Mouse (Mus musculus): ENCODE results near the gene Cntrob. TPM values are rescaled to one million over a fixed set of nuclear protein-coding genes. Genes with fewer than 3 reads are reported as not detected.

Cntrob gene
- 10 to 100 TPM; 13.2 to 15.0 TPM for total RNA-seq (2021)

- intact Hi-C loops (cut with DNase I), result loop anchor here (5.0 kb wide), 1 partner anchor 51 kb away; no protein-coding TSS in a partner anchor
- DNase-seq (ENCODE audit: extremely low spot score in 1 of 2, low spot score in 2 of 2), result peak; percentile 99 to 100
Measured at GRCm38 (mm10) chr11:69323667-69324111, at the start of gene Cntrob, which contains the start of gene Trappc1. Gene Cntrob (minus strand): TSS chr11:69323775. Gene Trappc1 (plus strand): TSS chr11:69323980.

GRCm38 (mm10) chr11:69372780-69373170 lies 49.2 kb upstream of the Cntrob start:
- intact Hi-C loops (cut with DNase I), result no loop called here

GRCm38 (mm10) chr11:69372056-69372779 lies 48.6 kb upstream of the Cntrob start:
- DNase-seq (ENCODE audit: extremely low spot score in 1 of 2, low spot score in 2 of 2), result peak in 1 of 2 experiments; percentile 72
- intact Hi-C loops (cut with DNase I), result no loop called here

More at GRCm38 (mm10) chr11:69372780-69373170, 49.2 kb upstream of the Cntrob start:
- no peak for DNase-seq (ENCODE audit: extremely low spot score in 1 of 2, low spot score in 2 of 2)

- DNase-seq (ENCODE audit: extremely low spot score in 1 of 2, low spot score in 2 of 2), result no peak
- intact Hi-C loops (cut with DNase I), result no loop called here
Measured at GRCm38 (mm10) chr11:69371601-69372000, 48.0 kb upstream of the Cntrob start.

- intact Hi-C loops (cut with DNase I), result no loop called here
- DNase-seq (ENCODE audit: extremely low spot score in 1 of 2, low spot score in 2 of 2), result no peak
Measured at GRCm38 (mm10) chr11:69370817-69371215, 47.2 kb upstream of the Cntrob start.

GRCm38 (mm10) chr11:69369990-69370816 lies 46.6 kb upstream of the Cntrob start:
- intact Hi-C loops (cut with DNase I), result loop anchor here (5.0 kb wide), 1 partner anchor 38 kb away; no protein-coding TSS in a partner anchor
- no peak for DNase-seq (ENCODE audit: extremely low spot score in 1 of 2, low spot score in 2 of 2)

- DNase-seq (ENCODE audit: extremely low spot score in 1 of 2, low spot score in 2 of 2), result no peak
- intact Hi-C loops (cut with DNase I), result loop anchor here (5.0 kb wide), 1 partner anchor 37 kb away; no protein-coding TSS in a partner anchor
Measured at GRCm38 (mm10) chr11:69369215-69369989, 45.8 kb upstream of the Cntrob start, which contains the start of gene Chd3. Gene Chd3 (minus strand): TSS chr11:69369406.

- peak in 1 of 2 experiments; percentile 74 for DNase-seq (ENCODE audit: extremely low spot score in 1 of 2, low spot score in 2 of 2)
Measured at GRCm38 (mm10) chr11:69368356-69369214, 45.0 kb upstream of the Cntrob start.

GRCm38 (mm10) chr11:69367616-69368355 lies 44.2 kb upstream of the Cntrob start:
- DNase-seq (ENCODE audit: extremely low spot score in 1 of 2, low spot score in 2 of 2), result peak in 1 of 2 experiments; percentile 68
- intact Hi-C loops (cut with DNase I), result loop anchor here (5.0 kb wide), 1 partner anchor 35 kb away; no protein-coding TSS in a partner anchor

More at GRCm38 (mm10) chr11:69368356-69369214, 45.0 kb upstream of the Cntrob start:
- intact Hi-C loops (cut with DNase I), result loop anchor here (5.0 kb wide), 1 partner anchor 36 kb away; no protein-coding TSS in a partner anchor

GRCm38 (mm10) chr11:69366855-69367615 lies 43.5 kb upstream of the Cntrob start:
- DNase-seq (ENCODE audit: extremely low spot score in 1 of 2, low spot score in 2 of 2), result no peak
- intact Hi-C loops (cut with DNase I), result loop anchor here (5.0 kb wide), 1 partner anchor 35 kb away; no protein-coding TSS in a partner anchor

GRCm38 (mm10) chr11:69366157-69366854 lies 42.7 kb upstream of the Cntrob start:
- intact Hi-C loops (cut with DNase I), result loop anchor here (5.0 kb wide), 1 partner anchor 34 kb away; no protein-coding TSS in a partner anchor

GRCm38 (mm10) chr11:69365722-69366121 lies 42.1 kb upstream of the Cntrob start:
- intact Hi-C loops (cut with DNase I), result loop anchor here (5.0 kb wide), 1 partner anchor 33 kb away; no protein-coding TSS in a partner anchor

More at GRCm38 (mm10) chr11:69366157-69366854, 42.7 kb upstream of the Cntrob start:
- peak; percentile 95 to 99 for DNase-seq (ENCODE audit: extremely low spot score in 1 of 2, low spot score in 2 of 2)

GRCm38 (mm10) chr11:69364910-69365309 lies 41.3 kb upstream of the Cntrob start:
- intact Hi-C loops (cut with DNase I), result loop anchor here (5.0 kb wide), 1 partner anchor 33 kb away; no protein-coding TSS in a partner anchor
- DNase-seq (ENCODE audit: extremely low spot score in 1 of 2, low spot score in 2 of 2), result peak; percentile 92 to 98

More at GRCm38 (mm10) chr11:69365722-69366121, 42.1 kb upstream of the Cntrob start:
- no peak for DNase-seq (ENCODE audit: extremely low spot score in 1 of 2, low spot score in 2 of 2)

GRCm38 (mm10) chr11:69364376-69364775 lies 40.8 kb upstream of the Cntrob start:
- intact Hi-C loops (cut with DNase I), result no loop called here
- no peak for DNase-seq (ENCODE audit: extremely low spot score in 1 of 2, low spot score in 2 of 2)

- DNase-seq (ENCODE audit: extremely low spot score in 1 of 2, low spot score in 2 of 2), result no peak
- intact Hi-C loops (cut with DNase I), result loop anchor here (2.0 kb wide), 1 partner anchor 14 kb away; no protein-coding TSS in a partner anchor
Measured at GRCm38 (mm10) chr11:69362479-69362878, 38.9 kb upstream of the Cntrob start.

Data from left cerebral cortex, postnatal 10 days (tissue).